Mouse (Mus musculus): ENCODE results near the gene Alg2. TPM values are rescaled to one million over a fixed set of nuclear protein-coding genes. Genes with fewer than 3 reads are reported as not detected.

The Alg2 gene
- polyA plus RNA-seq, 1 experiment = 14.3 TPM

GRCm38 (mm10) chr4:47493456-47493855 is 19.3 kb upstream of the Alg2 start:
- H3K79me2 ChIP-seq (ENCODE audit: control insufficient read depth, insufficient read depth) = no peaks in the 10 kb centered on the region
- H3K36me3 ChIP-seq (ENCODE audit: control insufficient read depth, insufficient read depth) = no peaks in the 10 kb centered on the region
- TF ChIP-seq MAX (IDR thresholded peaks at IDR 0.05) (no peak), MYOG (IDR thresholded peaks at IDR 0.05; ENCODE audit: control insufficient read depth, extremely low read depth, insufficient read length) (no peak), CTCF (IDR thresholded peaks at IDR 0.05; ENCODE audit: control insufficient read depth, insufficient read depth, insufficient read length) (no peak), USF1 (IDR thresholded peaks at IDR 0.05; ENCODE audit: low read depth) (no peak), CEBPB (IDR thresholded peaks at IDR 0.05; ENCODE audit: low read depth) (no peak), MYOD1 (IDR thresholded peaks at IDR 0.05; ENCODE audit: control insufficient read depth, insufficient read length, low read depth) (no peak), FOSL1 (IDR thresholded peaks at IDR 0.05; ENCODE audit: insufficient read depth, low read length, poor library complexity, severe bottlenecking) (no peak)
- H3K79me3 ChIP-seq (ENCODE audit: low read depth) = no peaks in the 10 kb centered on the region
- H3ac ChIP-seq (ENCODE audit: control insufficient read depth, insufficient read length, low read depth) = no peak overlapping the region
- H3K4me3 ChIP-seq (ENCODE audit: insufficient read depth, poor library complexity, severe bottlenecking) = no peak overlapping the region
- H3K27me3 ChIP-seq (ENCODE audit: control insufficient read depth, insufficient read depth, insufficient read length) = no peaks in the 10 kb centered on the region

- H3ac ChIP-seq (ENCODE audit: control insufficient read depth, insufficient read length, low read depth) = no peak overlapping the region
- H3K4me3 ChIP-seq (ENCODE audit: insufficient read depth, poor library complexity, severe bottlenecking) = no peak overlapping the region
- H3K79me3 ChIP-seq (ENCODE audit: low read depth) = no peaks in the 10 kb centered on the region
- no peaks in the 10 kb centered on the region for H3K36me3 ChIP-seq (ENCODE audit: control insufficient read depth, insufficient read depth)
- no peaks in the 10 kb centered on the region for H3K27me3 ChIP-seq (ENCODE audit: control insufficient read depth, insufficient read depth, insufficient read length)
- H3K79me2 ChIP-seq (ENCODE audit: control insufficient read depth, insufficient read depth) = no peaks in the 10 kb centered on the region
- TF ChIP-seq FOSL1 (IDR thresholded peaks at IDR 0.05; ENCODE audit: insufficient read depth, low read length, poor library complexity, severe bottlenecking) (no peak), CTCF (IDR thresholded peaks at IDR 0.05; ENCODE audit: control insufficient read depth, insufficient read depth, insufficient read length) (no peak), MYOG (IDR thresholded peaks at IDR 0.05; ENCODE audit: control insufficient read depth, extremely low read depth, insufficient read length) (no peak), CEBPB (IDR thresholded peaks at IDR 0.05; ENCODE audit: low read depth) (no peak), MAX (IDR thresholded peaks at IDR 0.05) (no peak), USF1 (IDR thresholded peaks at IDR 0.05; ENCODE audit: low read depth) (no peak), MYOD1 (IDR thresholded peaks at IDR 0.05; ENCODE audit: control insufficient read depth, insufficient read length, low read depth) (no peak)
Measured at GRCm38 (mm10) chr4:47492311-47493086, 18.4 kb upstream of the Alg2 start.

DNA sequence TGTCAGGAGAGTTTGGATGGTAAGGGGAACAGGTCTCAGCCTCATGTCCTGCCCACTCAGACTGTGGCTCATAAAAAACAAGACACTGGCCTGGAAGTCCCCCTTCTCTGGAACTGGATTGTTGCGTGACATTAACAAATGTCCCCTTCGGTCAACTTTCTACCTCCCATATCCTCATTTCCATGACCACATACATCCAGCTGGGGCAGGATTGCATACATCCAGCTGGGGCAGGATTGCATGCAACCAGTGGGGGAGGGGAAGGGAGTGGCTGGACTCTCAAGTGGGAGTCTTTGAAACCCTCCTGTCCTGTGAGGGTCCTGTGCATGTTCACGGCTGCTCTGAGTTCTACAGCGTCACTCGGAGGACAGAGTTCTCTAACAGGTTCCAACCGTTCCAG is 17.1 kb upstream of the Alg2 start:
- Histone ChIP-seq H3K4me3 (ENCODE audit: insufficient read depth, poor library complexity, severe bottlenecking) (no peak overlapping the region), H3K79me2 (ENCODE audit: control insufficient read depth, insufficient read depth) (no peaks in the 10 kb centered on the region), H3K36me3 (ENCODE audit: control insufficient read depth, insufficient read depth) (no peaks in the 10 kb centered on the region), H3ac (ENCODE audit: control insufficient read depth, insufficient read length, low read depth) (no peak overlapping the region), H3K27me3 (ENCODE audit: control insufficient read depth, insufficient read depth, insufficient read length) (no peaks in the 10 kb centered on the region), H3K79me3 (ENCODE audit: low read depth) (no peaks in the 10 kb centered on the region)
- TF ChIP-seq MAX (IDR thresholded peaks at IDR 0.05) = no peak
- TF ChIP-seq CEBPB (IDR thresholded peaks at IDR 0.05; ENCODE audit: low read depth) = no peak
- TF ChIP-seq USF1 (IDR thresholded peaks at IDR 0.05; ENCODE audit: low read depth) = no peak
- no peak for TF ChIP-seq FOSL1 (IDR thresholded peaks at IDR 0.05; ENCODE audit: insufficient read depth, low read length, poor library complexity, severe bottlenecking)
- TF ChIP-seq CTCF (IDR thresholded peaks at IDR 0.05; ENCODE audit: control insufficient read depth, insufficient read depth, insufficient read length) = no peak
- TF ChIP-seq MYOG (IDR thresholded peaks at IDR 0.05; ENCODE audit: control insufficient read depth, extremely low read depth, insufficient read length) = no peak
- TF ChIP-seq MYOD1 (IDR thresholded peaks at IDR 0.05; ENCODE audit: control insufficient read depth, insufficient read length, low read depth) = no peak

- no peak for TF ChIP-seq FOSL1 (IDR thresholded peaks at IDR 0.05; ENCODE audit: insufficient read depth, low read length, poor library complexity, severe bottlenecking)
- TF ChIP-seq CTCF (IDR thresholded peaks at IDR 0.05; ENCODE audit: control insufficient read depth, insufficient read depth, insufficient read length) = no peak
- TF ChIP-seq MYOG (IDR thresholded peaks at IDR 0.05; ENCODE audit: control insufficient read depth, extremely low read depth, insufficient read length) = no peak
- no peak for TF ChIP-seq MAX (IDR thresholded peaks at IDR 0.05)
- TF ChIP-seq MYOD1 (IDR thresholded peaks at IDR 0.05; ENCODE audit: control insufficient read depth, insufficient read length, low read depth) = no peak
- TF ChIP-seq CEBPB (IDR thresholded peaks at IDR 0.05; ENCODE audit: low read depth) = no peak
- no peak for TF ChIP-seq USF1 (IDR thresholded peaks at IDR 0.05; ENCODE audit: low read depth)
- H3K36me3 ChIP-seq (ENCODE audit: control insufficient read depth, insufficient read depth) = peaks cover 74% of the 10 kb centered on the region
- H3K4me3 ChIP-seq (ENCODE audit: insufficient read depth, poor library complexity, severe bottlenecking) = no peak overlapping the region
- peaks cover 15% of the 10 kb centered on the region for H3K79me3 ChIP-seq (ENCODE audit: low read depth)
- no peaks in the 10 kb centered on the region for H3K27me3 ChIP-seq (ENCODE audit: control insufficient read depth, insufficient read depth, insufficient read length)
- no peak overlapping the region for H3ac ChIP-seq (ENCODE audit: control insufficient read depth, insufficient read length, low read depth)
- peaks cover 33% of the 10 kb centered on the region for H3K79me2 ChIP-seq (ENCODE audit: control insufficient read depth, insufficient read depth)
Measured at GRCm38 (mm10) chr4:47480576-47480975, 6.4 kb upstream of the Alg2 start.

DNA sequence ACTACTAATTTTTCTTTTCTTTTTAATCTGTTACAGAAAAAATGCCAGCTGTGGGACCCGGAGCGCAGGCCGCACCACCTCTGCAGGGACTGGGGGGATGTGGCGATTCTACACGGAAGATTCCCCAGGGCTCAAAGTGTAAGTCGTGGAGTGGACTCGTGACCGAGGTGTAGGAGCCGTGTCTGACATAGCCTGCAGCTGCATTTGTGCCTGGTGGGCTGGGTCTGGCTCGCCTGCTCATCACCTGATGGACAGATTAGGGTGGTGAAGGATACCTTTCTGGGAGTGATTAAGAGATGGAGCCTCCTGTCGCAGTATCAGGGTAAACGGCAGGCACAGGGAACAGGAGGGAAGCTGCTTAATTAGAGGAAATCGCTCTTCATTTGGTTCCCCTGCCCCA is 6.0 kb upstream of the Alg2 start:
- TF ChIP-seq MYOD1 (IDR thresholded peaks at IDR 0.05; ENCODE audit: control insufficient read depth, insufficient read length, low read depth) (no peak), USF1 (IDR thresholded peaks at IDR 0.05; ENCODE audit: low read depth) (no peak), MAX (IDR thresholded peaks at IDR 0.05) (no peak), CEBPB (IDR thresholded peaks at IDR 0.05; ENCODE audit: low read depth) (no peak), CTCF (IDR thresholded peaks at IDR 0.05; ENCODE audit: control insufficient read depth, insufficient read depth, insufficient read length) (no peak), MYOG (IDR thresholded peaks at IDR 0.05; ENCODE audit: control insufficient read depth, extremely low read depth, insufficient read length) (no peak), FOSL1 (IDR thresholded peaks at IDR 0.05; ENCODE audit: insufficient read depth, low read length, poor library complexity, severe bottlenecking) (no peak)
- no peaks in the 10 kb centered on the region for H3K27me3 ChIP-seq (ENCODE audit: control insufficient read depth, insufficient read depth, insufficient read length)
- peaks cover 20% of the 10 kb centered on the region for H3K79me3 ChIP-seq (ENCODE audit: low read depth)
- no peak overlapping the region for H3ac ChIP-seq (ENCODE audit: control insufficient read depth, insufficient read length, low read depth)
- no peak overlapping the region for H3K4me3 ChIP-seq (ENCODE audit: insufficient read depth, poor library complexity, severe bottlenecking)
- H3K79me2 ChIP-seq (ENCODE audit: control insufficient read depth, insufficient read depth) = peaks cover 38% of the 10 kb centered on the region
- peaks cover 74% of the 10 kb centered on the region for H3K36me3 ChIP-seq (ENCODE audit: control insufficient read depth, insufficient read depth)

Measured in C2C12 (cell line).